Mouse (Mus musculus): ENCODE results near the gene Fer1l4.

The Fer1l4 gene

DNA sequence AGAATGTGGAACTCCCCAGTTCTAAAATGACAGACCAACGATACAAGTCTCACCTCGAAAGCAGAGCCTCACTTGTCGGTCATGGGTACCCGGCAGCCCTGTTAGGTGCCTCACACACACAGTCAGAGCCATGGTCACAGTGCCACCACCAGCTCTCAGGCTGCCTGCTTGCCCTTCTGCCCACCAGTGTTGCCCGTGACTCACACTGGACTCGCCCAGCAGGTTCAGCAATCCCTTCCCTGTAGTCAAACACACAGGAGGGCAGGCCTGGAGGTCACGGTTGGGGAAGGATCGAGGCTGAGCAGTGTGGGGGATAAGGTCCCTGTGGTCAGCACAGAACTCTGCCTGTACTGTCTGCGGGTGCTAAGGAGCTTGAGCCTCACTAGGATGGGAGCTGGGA is at the start of gene Fer1l4:
Fer1l4 (minus strand) TSS at position 132 of the 400 bp plus-strand sequence.
- in situ Hi-C loops (cut with MboI, MseI): no loop called here

DNA sequence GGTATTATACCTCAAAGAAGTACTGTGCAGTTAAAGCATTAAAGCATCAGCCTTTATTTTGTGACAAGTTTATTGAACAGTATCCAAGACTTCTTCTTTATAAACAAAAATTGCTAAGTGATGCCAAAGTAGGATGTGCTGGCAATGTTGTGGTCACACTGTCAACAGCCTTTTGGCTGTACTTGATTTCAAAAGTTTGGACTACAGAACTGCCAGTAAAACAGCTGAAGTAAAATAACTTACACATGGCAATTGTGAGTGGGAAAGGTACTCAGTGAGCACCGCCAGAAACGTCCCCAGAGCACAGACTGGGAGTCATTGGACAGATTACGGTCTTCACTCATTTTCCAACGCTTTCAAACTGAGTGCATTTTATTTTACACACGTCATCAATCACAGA is 39.2 kb upstream of the Fer1l4 start:
- in situ Hi-C loops (cut with MboI, MseI): no loop called here

DNA sequence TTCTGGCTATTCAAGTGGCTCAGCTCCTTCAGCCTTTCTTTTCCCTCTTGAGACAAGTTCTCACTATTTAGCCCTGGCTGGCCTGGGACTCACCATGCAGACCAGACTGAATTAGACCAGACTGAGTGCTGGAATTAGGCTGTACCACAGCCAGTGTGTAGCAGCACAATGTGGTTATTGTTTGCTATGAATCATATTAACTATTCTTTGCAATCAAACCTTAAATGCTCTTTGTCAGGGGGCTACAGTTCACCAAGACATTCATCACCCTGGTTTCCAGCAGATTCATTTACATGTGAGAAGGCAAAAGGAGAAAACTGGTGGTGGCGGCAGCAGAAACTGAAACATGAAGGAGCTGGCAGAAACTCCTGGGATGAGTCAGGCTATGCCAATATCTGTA is 37.1 kb upstream of the Fer1l4 start:
- in situ Hi-C loops (cut with MboI, MseI): loop anchor here (10.0 kb wide), 2 partner anchors 225 to 905 kb away; no protein-coding TSS in a partner anchor

DNA sequence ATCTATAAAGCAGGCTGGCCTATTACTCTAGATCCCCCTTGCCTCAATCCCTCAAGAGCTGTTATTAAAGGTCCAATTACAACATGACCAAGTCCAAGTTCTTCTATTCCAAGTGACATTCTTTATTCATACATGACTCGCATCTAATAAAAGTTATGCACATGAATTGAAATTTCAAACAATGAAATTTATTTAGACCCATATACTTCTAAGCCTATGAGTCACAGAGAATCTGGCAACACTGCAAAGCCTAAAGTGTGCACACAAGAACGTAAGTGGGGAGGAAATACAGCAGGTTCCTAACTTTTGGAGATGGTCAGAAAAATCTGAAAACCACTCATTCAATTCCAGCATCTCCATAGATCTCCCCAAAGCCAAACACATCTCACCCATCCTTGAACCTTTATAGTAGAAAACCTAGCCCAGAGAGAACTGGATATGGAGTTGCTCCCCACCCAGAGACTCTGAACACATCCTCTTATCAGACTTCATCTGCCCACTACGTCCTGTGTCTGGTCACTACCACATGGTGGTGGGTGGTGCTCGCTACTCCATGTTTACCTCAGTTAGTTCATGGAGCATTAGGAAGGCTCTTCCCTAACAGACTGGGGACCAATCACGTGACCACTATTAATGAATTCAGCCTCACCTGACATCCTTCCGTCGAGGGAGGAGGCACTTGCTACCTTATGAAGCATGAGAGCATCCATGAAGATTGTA is 34.8 kb upstream of the Fer1l4 start:
- in situ Hi-C loops (cut with MboI, MseI): loop anchor here (10.0 kb wide), 2 partner anchors 223 to 903 kb away; no protein-coding TSS in a partner anchor

DNA sequence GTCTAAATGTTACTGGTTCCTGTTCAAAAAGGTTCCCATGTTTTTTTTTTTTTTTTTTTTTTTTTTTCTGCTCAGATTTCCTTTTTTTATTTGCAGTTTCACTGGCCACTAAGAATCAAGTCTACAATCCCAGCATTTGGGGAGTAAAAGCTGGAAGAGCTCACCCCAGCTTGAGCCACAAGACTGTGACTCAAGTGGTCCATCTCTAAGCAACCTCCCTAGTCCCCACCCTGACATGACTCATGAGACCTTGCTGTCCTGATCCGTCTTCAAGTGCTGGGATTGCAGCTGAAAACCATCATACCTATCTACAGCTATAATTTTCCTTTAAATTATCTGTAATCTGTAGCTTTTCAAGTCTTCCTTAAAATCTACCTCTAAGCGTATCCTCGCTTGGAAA is 31.8 kb upstream of the Fer1l4 start:
- in situ Hi-C loops (cut with MboI, MseI): loop anchor here (10.0 kb wide), 2 partner anchors 220 to 900 kb away; no protein-coding TSS in a partner anchor

DNA sequence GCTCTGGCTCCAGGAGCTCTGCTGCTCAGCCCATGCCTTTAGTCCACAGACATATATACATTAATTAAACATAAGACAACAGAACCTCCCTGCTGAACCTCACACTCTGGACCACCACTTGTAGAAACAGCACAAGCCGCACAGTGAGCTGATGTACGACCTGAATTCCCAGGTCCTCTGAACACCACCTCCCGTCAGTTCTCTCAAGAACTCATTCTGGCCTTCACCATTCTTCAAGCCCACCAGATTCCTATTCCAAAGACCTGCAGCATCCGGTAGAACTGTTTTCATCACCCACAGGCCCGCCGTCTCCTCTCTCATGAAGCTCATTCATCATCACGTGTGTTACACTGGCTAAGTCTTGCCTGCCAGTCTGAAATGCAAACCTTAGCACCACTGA is 27.6 kb upstream of the Fer1l4 start:
- in situ Hi-C loops (cut with MboI, MseI): loop anchor here (10.0 kb wide), 2 partner anchors 216 to 896 kb away; no protein-coding TSS in a partner anchor

DNA sequence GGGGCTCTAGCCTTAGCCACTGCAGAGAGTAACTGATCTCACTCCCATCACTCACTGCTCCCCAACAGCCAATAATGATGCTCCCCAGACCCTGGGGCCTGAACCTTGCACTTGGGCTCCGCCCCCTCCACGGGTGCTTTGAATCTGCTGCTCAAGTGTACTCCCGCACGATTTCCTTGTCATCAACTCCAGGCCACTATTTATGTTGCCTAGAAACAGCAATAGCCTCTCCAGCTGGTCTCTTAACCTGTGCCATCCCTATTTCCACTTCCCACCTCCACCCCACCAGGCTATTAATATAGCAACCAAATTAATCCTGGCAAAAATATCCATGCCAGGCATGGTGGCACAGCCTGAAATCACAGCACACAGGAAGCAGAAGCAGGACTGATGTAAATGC is 26.9 kb upstream of the Fer1l4 start:
- in situ Hi-C loops (cut with MboI, MseI): loop anchor here (10.0 kb wide), 2 partner anchors 215 to 895 kb away; no protein-coding TSS in a partner anchor

DNA sequence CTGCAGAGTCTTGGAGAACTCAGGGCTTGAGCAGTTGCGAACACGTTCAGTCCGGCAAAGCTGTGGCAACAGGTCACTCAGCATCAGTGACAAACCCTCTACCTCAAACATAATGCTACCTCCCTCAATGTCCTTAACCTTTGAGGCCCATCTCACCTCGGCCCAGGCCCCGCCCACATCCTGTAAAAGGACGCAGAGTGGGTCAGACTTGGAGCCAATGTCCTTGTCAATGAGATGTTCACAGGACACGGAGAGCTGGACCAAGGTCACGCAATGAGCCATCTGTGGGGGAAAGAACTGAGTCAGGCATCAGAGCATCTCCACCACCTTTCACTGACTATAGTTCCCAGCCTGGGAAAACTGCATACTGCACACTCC is 26.4 kb upstream of the Fer1l4 start:
- in situ Hi-C loops (cut with MboI, MseI): no loop called here

DNA sequence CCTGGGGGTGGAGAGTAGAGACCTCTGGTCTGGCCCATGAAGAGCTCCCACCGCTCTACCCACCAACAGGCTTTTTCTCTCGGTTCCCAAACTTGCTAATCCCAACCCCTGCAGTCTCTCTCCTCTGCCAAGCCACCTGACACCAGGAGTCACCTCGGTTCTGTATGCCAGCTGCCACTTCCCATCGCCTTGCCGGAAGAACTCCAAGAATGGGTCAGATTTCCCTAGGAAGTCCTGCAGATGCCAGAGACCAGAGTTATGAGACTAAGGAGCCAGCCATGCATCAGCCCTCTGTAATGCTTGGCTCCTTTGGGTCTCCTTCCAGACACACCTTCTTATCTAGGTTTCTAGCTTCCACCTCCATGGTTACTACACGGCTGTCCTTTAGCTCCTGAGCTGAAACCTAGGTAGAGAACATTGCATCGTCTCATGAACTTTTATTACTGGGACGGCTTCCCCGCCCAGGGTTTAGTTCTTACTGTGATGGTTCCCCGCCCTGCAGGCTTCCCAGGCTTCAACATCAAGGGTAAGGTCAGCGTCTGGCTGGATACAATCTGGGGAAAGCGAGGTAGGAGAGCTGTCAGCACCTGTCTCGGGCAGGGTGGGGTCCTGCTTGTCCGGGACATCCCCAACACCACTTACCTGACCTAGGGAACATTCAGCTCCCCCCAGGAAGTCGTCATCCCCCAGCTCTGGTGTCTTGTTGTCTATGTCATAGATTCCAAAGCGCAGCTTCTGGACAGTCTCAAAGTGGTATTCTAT is 25.9 kb upstream of the Fer1l4 start:
- in situ Hi-C loops (cut with MboI, MseI): no loop called here

DNA sequence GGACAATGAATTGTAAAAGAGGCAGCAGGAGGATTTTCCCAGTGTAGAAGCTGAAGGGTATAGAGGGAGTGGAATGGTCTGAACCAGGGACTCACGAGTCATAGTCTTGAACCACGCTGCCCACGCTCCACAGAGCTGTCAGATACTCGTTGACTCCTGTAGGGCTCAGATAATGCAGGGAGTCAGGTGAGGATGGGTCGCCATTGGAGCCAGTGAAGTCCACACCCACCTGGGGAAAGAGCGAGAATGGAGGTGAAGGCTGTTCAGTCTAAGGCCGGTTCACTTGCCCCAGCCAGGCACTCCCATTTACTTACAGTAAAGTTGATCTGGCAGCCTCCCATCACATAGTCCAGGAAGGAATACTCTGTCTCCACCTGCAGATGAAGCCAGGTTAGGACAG is 24.7 kb upstream of the Fer1l4 start:
- in situ Hi-C loops (cut with MboI, MseI): no loop called here

DNA sequence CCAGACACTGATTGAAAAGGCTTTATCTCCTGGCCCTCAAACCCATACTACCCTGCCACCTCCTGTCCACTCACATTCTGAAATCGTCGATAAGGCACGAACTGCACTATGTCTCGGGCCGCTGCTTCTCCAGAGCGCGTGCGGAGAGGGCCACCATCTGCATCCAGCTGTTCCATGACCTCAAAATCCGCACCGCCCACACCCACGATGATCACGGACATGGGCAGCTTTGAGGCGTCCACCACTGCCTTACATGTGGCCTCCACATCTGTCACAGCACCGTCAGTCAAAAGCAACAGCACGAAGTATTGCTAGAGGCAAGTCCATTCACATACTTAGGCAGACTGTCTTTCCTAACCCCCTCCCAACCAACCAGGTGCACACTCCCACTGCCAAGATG is 21.0 kb upstream of the Fer1l4 start:
- in situ Hi-C loops (cut with MboI, MseI): no loop called here

DNA sequence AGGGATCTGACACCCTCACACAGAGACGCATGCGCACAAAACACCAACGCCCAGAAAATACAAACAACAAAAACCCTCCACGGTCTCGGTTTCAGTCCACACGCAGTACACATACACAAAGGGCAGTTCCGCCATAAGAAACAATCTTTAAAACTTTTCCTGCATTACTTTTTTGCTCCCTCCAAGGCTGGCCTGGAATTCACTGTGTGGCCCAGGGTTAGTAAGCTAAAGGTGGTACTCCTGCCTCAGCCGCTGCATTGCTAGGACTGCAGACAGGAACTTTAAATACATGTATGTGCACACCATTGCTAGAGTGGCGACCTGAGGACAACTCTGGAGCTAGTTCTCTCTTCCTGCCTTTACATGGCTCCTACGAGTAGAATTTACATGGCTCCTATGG is 18.5 kb upstream of the Fer1l4 start:
- in situ Hi-C loops (cut with MboI, MseI): no loop called here

DNA sequence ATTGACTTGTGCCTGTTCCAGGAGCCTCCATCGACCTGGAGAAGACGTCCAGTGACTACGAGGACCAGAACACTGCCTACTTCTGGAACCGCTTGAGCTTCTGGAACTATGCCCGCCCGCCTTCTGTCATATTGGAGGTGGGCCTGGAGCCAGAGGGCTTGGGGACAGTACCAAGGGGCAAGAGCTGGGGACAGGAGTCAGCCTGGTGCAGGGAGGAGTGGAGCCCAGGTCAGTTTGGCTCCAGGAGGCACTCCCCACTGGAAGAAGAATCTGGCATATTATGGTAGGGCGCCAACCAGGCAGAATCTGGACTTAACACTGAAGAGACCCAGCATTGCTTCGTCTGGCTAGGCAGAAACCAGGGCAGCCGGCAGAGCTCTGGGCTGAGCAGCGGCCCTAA is 15.2 kb upstream of the Fer1l4 start:
- in situ Hi-C loops (cut with MboI, MseI): no loop called here

DNA sequence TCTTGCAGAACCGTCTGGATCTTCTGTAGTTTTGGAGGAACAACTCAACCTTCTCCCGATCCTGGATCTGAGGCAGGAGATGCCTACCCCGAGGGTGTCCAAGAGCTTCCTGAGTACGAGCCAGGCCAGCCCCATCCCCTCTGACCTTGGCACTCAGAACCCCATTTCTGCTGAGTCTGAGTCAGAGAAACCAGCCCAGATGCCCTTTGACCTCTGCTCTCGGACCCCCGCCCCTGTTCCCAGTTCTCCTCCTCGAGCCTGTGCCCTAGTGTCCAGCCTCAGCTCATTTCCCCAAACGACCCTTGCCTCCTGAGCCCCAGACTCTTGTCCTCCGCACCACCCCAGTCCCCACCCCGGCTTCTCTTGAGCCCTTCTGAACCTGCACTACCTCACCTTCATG is 13.4 kb upstream of the Fer1l4 start:
- in situ Hi-C loops (cut with MboI, MseI): no loop called here

DNA sequence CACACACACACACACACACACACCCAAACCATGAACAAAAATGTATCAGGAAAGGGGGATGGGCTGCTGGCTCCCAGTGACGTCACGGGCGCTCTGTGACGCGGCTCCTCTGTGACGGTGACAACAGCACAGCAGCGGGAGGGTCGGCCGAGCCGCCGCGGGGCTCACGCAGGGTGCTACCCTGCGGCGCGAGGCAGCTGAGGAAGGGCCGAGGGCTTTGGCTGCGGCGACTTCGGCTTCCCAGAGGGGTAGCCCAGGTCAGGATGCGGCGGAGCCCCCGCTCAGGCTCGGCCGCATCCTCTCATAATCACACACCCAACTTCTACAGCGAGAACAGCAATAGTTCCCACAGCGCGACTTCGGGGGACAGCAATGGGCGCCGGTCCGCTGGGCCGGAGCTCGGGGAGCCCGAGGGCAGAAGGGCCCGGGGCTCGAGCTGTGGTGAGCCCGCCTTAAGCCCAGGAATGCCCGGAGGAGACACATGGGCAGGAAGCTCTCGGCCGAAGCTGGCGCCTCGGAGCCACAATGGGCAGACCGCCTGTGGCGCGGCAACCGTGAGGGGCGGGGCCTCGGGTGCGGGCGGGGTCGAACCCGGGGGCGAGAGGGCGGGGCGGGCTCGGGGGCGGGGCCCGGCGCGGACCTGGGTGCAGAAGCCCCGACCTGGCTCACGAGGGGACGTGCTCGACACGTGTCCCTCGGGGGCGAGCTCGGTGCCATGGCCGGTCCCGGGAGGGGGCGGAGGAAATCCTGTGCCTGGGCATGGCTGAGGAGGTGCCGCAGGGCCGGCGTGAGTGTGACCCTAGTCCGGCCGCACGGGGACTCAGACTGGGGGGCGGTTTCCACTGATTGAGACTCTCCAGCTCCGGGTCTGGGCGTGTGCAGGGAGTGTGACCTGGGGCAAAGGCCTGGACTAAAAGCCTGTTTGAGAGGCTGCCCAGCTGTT is 12.6 kb upstream of the Fer1l4 start, which contains the start of gene Spag4:
Spag4 (plus strand) TSS at position 77 of the 943 bp plus-strand sequence.
- in situ Hi-C loops (cut with MboI, MseI): no loop called here

DNA sequence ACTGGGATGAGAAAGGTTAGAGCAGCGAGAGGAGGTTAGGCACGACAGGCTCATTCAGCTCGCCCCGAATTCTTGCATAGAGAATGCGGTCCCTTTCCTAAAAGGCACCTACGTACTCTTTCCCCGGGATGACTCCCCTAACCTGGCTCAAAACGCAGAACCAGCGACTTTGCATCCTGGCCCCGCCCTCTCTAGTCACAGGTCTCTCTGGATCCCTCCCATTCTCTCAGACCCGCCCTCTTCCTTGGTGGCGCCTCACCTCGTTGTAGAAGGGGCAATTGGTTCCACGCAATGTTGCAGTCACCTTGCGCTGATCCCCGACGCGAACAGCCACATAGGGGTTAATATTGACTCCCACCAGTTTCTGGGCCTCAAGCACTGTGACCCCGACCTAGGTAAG is 4.8 kb downstream of the Fer1l4 start:
- in situ Hi-C loops (cut with MboI, MseI): no loop called here

DNA sequence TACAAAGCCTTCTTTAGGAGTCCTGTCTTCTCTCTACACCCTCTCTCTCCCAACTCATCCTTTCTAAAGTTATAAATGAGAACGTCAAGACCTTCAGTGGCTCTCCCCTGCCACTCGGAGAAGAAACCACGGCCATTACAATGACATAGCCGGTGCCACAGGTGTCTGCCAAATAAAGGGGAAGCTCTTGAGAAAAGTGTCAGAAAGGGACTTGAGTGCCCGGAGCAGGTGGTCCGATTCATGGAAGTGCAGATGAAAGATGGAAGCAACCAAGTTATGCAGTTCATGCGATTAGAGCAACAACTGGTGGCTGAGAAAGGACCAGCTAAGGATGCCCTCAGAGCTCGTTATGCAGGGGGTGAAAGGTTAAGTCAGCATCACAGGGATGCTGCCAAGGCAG is 9.8 kb downstream of the Fer1l4 start:
- in situ Hi-C loops (cut with MboI, MseI): no loop called here

DNA sequence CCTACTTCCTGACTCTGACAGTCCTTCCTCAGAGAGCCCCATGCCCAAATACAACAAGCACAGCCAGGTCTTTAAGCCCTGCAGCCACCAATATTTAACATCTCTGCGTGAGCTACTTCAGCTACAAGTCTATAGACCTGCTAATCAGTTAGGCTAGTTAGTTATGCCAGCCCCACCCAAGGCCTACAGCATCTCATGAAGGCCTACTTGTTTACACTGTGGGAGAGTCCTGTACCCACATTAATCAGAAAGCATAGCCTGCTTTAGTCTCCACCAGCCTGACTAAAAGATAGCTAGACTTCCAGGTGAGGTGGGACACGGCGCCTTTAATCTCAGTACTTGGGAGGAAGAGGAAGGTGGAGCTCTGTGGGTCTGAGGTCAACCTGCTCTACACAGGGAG is 13.4 kb downstream of the Fer1l4 start:
- in situ Hi-C loops (cut with MboI, MseI): no loop called here

DNA sequence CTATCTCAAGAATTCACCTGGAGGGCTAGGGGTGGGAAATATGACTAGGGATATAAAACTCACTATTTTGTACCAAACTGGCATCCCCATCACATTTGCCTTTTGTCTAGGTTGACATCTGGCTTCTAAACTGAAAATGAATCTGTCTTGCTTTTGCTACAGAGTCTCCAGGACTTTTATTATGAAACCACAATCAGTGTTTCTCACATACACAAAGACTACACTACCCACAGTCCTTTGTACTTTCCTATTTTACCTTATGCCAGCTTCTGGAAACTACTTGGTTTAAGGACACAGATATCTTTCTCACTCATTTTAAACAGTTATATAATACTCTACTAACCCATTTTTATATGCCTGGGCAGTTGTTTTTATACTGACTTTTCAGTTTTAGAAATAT is 27.3 kb downstream of the Fer1l4 start:
- in situ Hi-C loops (cut with MboI, MseI): no loop called here

DNA sequence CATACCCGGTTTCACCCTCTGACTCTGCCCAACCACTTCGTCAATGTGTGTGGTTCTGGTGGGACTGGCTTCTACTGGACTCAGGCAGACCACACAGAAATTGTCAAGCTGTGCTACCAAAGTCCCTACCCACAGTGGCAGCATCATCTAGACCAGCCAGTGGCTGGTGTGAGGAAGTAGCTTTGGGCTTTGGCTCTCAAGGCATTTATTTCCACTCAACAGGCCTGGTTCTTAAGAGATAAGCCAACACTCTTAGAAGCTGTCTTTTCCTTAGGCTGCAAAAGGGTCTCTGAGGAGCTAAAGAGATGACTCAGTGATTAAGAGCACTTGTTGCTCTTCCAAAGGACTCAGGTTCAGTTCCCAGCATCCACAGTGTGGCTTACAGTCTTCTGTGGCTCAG is 31.0 kb downstream of the Fer1l4 start:
- in situ Hi-C loops (cut with MboI, MseI): no loop called here

DNA sequence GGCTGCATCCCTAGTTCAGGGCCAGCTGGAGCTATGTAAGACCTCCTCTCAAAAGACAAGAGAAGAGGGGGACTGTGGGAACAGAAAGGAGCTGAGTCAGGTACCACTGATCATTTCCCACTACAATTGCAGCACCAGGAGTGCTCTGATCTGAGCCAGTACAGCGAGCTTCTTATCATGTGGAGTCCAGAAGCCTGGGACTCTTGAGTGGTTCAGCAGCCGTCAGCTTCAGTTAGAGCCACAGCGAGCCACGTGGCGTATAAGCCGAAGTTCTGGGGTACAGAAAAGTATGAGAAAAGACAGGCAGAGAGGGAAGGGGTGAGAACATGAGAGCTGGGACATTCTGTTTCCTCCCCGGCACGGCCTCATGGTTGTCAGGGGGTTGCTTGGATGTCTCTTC is 31.5 kb downstream of the Fer1l4 start:
- in situ Hi-C loops (cut with MboI, MseI): no loop called here

DNA sequence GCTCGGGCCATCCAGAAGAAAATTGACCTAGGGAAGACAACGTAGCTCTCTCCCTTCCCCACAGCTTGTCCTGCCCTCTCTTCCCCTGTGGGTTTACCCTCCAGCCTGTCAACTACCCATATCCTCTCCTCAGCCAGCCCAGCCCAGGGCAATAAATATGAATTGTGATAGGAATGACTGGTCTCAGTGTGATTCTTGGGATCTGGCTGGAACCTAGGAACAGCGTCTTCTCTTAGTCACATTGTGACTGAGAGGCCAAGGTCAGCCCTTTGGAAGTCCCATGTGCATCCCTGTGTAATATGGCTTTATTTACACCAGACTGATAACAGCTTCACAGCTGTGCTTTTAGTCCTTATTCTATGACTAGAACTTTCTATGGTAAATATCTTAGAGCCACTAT is 34.6 kb downstream of the Fer1l4 start:
- in situ Hi-C loops (cut with MboI, MseI): no loop called here
